Mouse (Mus musculus) B cell, adult (primary cell): Measurements from ENCODE around the gene Casp14. TPM values are rescaled to one million over a fixed set of nuclear protein-coding genes. Genes with fewer than 3 reads are reported as not detected.

Experiments
- total RNA-seq: library from RNA; stranded (reverse); gene quantifications from 4 replicates; pipeline ENCODE4 v1.2.4, GENCODE M21; 2023; ENCODE audit not compliant: inconsistent age

Casp14 gene
- total RNA-seq: not detected in 4 replicates

DNA sequence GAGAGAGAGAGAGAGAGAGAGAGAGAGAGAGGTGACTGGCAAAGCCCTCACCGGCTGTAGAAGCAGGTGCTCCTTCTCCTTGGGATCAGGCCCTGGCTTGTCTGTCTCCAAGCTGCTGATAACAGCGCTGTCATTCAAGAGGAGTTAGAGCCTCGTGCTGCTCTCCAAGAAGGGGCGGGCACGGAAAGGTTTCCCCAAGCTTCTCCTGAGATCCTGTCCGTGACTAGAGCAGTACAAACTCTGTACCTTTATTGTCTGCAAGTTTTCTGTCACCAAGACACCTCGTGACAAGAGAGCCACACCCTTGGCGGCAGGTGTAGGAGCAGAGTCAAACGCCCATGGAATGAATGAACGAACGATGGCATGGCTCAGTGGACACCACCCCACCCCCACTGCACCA is at the start of gene Casp14:
Gene Casp14, minus strand, starts transcription at position 239 of the 400 bp plus-strand sequence.

DNA sequence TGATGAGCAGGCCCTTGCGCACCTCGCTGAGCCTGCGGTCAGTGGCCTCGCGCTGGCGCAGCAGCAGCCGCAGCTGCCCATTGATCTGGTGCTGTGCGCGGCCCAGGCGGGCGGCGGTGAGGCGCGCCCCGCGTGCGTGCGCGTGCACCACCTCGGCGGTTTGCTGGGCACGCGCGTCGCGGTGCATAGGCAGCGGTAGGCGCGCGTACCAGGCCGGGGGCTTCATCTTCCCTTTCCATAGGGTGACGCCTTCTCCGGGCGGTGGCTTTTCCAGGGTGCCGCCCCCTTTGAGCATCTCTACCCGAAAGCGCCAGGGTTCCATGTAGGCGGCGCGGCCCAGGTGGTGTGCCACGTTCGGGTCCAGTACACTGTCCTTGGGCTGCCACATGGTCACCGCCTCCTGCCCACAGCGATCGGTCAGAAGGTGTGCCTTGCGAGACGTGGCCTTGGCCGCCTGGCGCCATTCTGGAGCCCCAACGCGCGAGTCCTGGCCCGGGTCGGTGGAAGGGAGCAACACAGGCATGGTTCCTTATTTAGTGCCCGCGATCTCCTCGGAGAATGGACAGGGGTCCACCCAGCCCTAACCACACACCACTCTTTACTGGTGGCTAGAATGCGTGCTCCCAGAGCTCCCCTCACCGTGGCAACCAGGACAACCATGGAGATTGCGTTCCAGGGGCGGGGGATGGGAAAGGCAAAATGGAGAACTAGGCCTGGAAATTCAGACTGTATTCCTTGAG is 34.5 kb upstream of the Casp14 start, which contains the start of gene Ccdc105:
Gene Ccdc105, minus strand, starts transcription at position 614 of the 740 bp plus-strand sequence.

Other genes with a start within 250 kb of the Casp14 start
- gene Olfr1358, start 200.9 kb downstream of the Casp14 start, total RNA-seq: not detected in 4 replicates
- 80.9 to 100 TPM (median 93.1 TPM) in 4 replicates for gene Ilvbl, start 143.9 kb downstream of the Casp14 start, total RNA-seq
- gene Syde1, start 126.3 kb downstream of the Casp14 start, total RNA-seq: 0.75 to 1.00 TPM (median 0.85 TPM) in 4 replicates
- gene Olfr1357, start 100.2 kb downstream of the Casp14 start, total RNA-seq: not detected in 4 replicates
- gene Ccdc105, start 34.8 kb upstream of the Casp14 start, total RNA-seq: not detected in 4 replicates
- gene Slc1a6, start 62.2 kb upstream of the Casp14 start, total RNA-seq: not detected in 4 replicates
- not detected in 4 replicates for gene Olfr1356, start 133.9 kb upstream of the Casp14 start, total RNA-seq
- gene Olfr1355, start 157.2 kb upstream of the Casp14 start, total RNA-seq: not detected in 4 replicates
- not detected in 4 replicates for gene Olfr1354, start 194.9 kb upstream of the Casp14 start, total RNA-seq
- gene Olfr8, start 232.3 kb upstream of the Casp14 start, total RNA-seq: not detected in 4 replicates
- not detected in 4 replicates for gene Olfr1353, start 245.0 kb upstream of the Casp14 start, total RNA-seq